Mouse (Mus musculus) cerebellum, adult 2 months (tissue): ENCODE data around the gene Gm48552.

Experiments used
- CTCF ChIP-seq: fragments of 200-500 bp; IDR thresholded peaks from 2 replicates; pipeline ENCODE4 v1.5.1; 2011; ENCODE audit warnings: low read depth, mild to moderate bottlenecking, control low read depth, low read length, moderate library complexity, borderline replicate concordance; ENCODE audit not compliant: insufficient read depth
- POLR2A ChIP-seq: fragments of 200-500 bp; IDR thresholded peaks from 2 replicates; pipeline ENCODE4 v1.6.1; 2011; ENCODE audit warnings: low read length, control low read depth, borderline replicate concordance; ENCODE audit not compliant: insufficient read depth

DNA sequence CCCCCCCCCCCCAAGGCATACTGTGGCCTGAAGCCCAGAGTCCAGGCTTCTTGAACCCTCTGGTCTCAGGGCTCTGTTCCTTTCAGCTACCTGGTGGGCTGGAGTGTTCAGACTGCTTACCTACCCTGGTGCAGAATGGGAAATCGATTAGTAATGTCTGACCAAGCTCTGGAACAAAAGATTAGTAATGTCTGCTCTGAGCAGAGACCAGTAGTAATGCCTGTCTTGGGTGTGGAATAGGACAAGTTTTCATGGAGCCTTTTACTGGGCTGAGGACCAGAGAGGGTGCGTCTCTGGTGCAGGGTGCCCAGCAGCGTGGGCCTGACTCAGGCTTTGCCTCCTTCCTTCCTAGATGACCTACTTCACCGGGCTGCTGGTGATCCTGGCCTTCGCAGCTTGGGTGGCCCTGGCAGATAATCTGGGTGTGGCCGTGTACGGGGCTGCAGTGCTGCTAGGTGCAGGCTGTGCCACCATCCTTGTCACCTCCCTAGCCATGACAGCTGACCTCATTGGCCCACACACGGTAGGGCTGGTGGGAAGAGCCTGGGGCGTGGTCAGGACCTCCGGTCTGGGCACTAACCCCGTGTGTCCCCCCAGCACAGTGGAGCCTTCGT lies 26.4 kb upstream of the Gm48552 start:
- TF ChIP-seq CTCF (no peak), POLR2A (no peak)
